Mouse (Mus musculus) midbrain, postnatal 0 days (tissue): ENCODE results near the gene Capg. TPM values are rescaled to one million over a fixed set of nuclear protein-coding genes. Genes with fewer than 3 reads are reported as not detected.

Experiments
- ATAC-seq: fragments of 200-750 bp; cut with Nextera tagmentation; 2 replicates; pipeline ENCODE4 v1.8.0; 2017; ENCODE audit warnings: moderate number of reproducible peaks, mild to moderate bottlenecking, moderate TSS enrichment, moderate library complexity; ENCODE audit not compliant: low FRiP score
- DNase-seq: peaks from one replicate; pipeline ENCODE4 v3.0.0-alpha.2; 2015; ENCODE audit warnings: low spot score
- H3K27ac ChIP-seq: fragments of 300-500 bp; sonication (generic); 2 replicates; pipeline ENCODE4 v1.5.1; 2014; ENCODE audit warnings: low read depth, mild to moderate bottlenecking, low read length, mixed read lengths
- H3K27me3 ChIP-seq: fragments of 300-500 bp; sonication (generic); 2 replicates; pipeline ENCODE4 v1.6.1; 2014; ENCODE audit warnings: low read length, control low read depth, mixed read lengths; ENCODE audit not compliant: insufficient read depth
- H3K36me3 ChIP-seq: fragments of 300-500 bp; sonication (generic); 2 replicates; pipeline ENCODE4 v1.6.1; 2014; ENCODE audit warnings: low read length, control low read depth, mixed read lengths; ENCODE audit not compliant: insufficient read depth
- H3K4me1 ChIP-seq: fragments of 300-500 bp; sonication (generic); 2 replicates; pipeline ENCODE4 v1.6.1; 2014; ENCODE audit warnings: mild to moderate bottlenecking, control low read depth, antibody characterized with exemption, low read length, mixed read lengths; ENCODE audit not compliant: insufficient read depth
- H3K4me2 ChIP-seq: fragments of 300-500 bp; sonication (generic); 2 replicates; pipeline ENCODE4 v1.6.1; 2014; ENCODE audit warnings: low read depth, mild to moderate bottlenecking, low read length, mixed read lengths; ENCODE audit not compliant: poor library complexity, severe bottlenecking
- H3K4me3 ChIP-seq: fragments of 300-500 bp; sonication (generic); 2 replicates; pipeline ENCODE4 v1.5.1; 2014; ENCODE audit warnings: low read depth, mild to moderate bottlenecking, low read length, moderate library complexity
- H3K9ac ChIP-seq: fragments of 300-500 bp; sonication (generic); replicated peaks from 2 replicates; pipeline ENCODE4 v1.6.1; 2014; ENCODE audit warnings: mild to moderate bottlenecking, low read length, moderate library complexity, mixed read lengths; ENCODE audit not compliant: poor library complexity, severe bottlenecking
- H3K9me3 ChIP-seq: fragments of 300-500 bp; sonication (generic); 2 replicates; pipeline ENCODE4 v1.6.1; 2016; ENCODE audit warnings: low read length, control low read depth
- CTCF ChIP-seq: IDR thresholded peaks from 2 replicates; pipeline ENCODE4 v1.5.1; 2016; ENCODE audit warnings: antibody characterized with exemption, mild to moderate bottlenecking
- WGBS: fragments of 180-500 bp; shearing (Covaris S2); extraction: QIAGEN DNeasy Blood & Tissue Kit; methylation state at CpG from one replicate; pipeline ENCODE4 v1.1.7; 2014; 5-methylcytosine and 5-hydroxymethylcytosine counted together
- polyA plus RNA-seq: library from polyadenylated mRNA; unstranded; fragments of >200 nt; fragmentation: Nextera tagmentation; extraction: Ambion mirVana; gene quantifications from 2 replicates; pipeline ENCODE4 v1.2.1, GENCODE M21; 2015
- total RNA-seq: library from RNA; depleted of rRNA; stranded (reverse); fragments of >200 nt; gene quantifications from 2 replicates; pipeline ENCODE4 v1.2.3, GENCODE M21; 2014

Gene Capg
- total and polyA plus RNA-seq, 2 experiments from 2014 or later = 6.3 to 12.2 TPM

- no peak overlapping the region for H3K9ac ChIP-seq
- WGBS = 79% methylated on average over 8 of the region's 8 CpGs
- DNase-seq = no peak
- ATAC-seq = no peak
- no peaks in the 10 kb centered on the region for H3K9me3 ChIP-seq
- no peak overlapping the region for H3K4me2 ChIP-seq
- no peaks in the 10 kb centered on the region for H3K36me3 ChIP-seq
- H3K4me1 ChIP-seq = no peaks in the 10 kb centered on the region
- TF ChIP-seq CTCF = no peak
- no peaks in the 10 kb centered on the region for H3K27me3 ChIP-seq
- H3K27ac ChIP-seq = no peak overlapping the region
- H3K4me3 ChIP-seq = no peak overlapping the region
Measured at GRCm38 (mm10) chr6:72560801-72561200, 16.6 kb downstream of the Capg start.

GRCm38 (mm10) chr6:72562486-72562885 lies 18.3 kb downstream of the Capg start:
- no peak for DNase-seq
- Histone ChIP-seq H3K4me1 (no peaks in the 10 kb centered on the region), H3K9me3 (no peaks in the 10 kb centered on the region), H3K4me3 (no peak overlapping the region), H3K9ac (no peak overlapping the region), H3K36me3 (no peaks in the 10 kb centered on the region), H3K4me2 (no peak overlapping the region), H3K27me3 (no peaks in the 10 kb centered on the region), H3K27ac (no peak overlapping the region)
- no peak for ATAC-seq
- WGBS = 45% methylated on average over 6 of the region's 6 CpGs
- no peak for TF ChIP-seq CTCF

- Histone ChIP-seq H3K9me3 (no peaks in the 10 kb centered on the region), H3K9ac (no peak overlapping the region), H3K36me3 (no peaks in the 10 kb centered on the region), H3K27ac (no peak overlapping the region), H3K4me2 (no peak overlapping the region), H3K4me3 (no peak overlapping the region), H3K4me1 (no peaks in the 10 kb centered on the region), H3K27me3 (no peaks in the 10 kb centered on the region)
- TF ChIP-seq CTCF = no peak
- WGBS = 73% methylated on average over 5 of the region's 5 CpGs
- no peak for DNase-seq
- no peak for ATAC-seq
Measured at GRCm38 (mm10) chr6:72562894-72563293, 18.7 kb downstream of the Capg start.

GRCm38 (mm10) chr6:72565506-72565905 lies 21.3 kb downstream of the Capg start:
- H3K4me2 ChIP-seq = no peak overlapping the region
- peak overlapping the region; percentile 33 for H3K27ac ChIP-seq
- DNase-seq (no peak), ATAC-seq (peak; percentile 38)
- WGBS = 75% methylated on average over 7 of the region's 7 CpGs
- no peak overlapping the region for H3K4me3 ChIP-seq
- H3K9ac ChIP-seq = no peak overlapping the region
- peaks cover 6% of the 10 kb centered on the region; the same call in 1 of the 2 replicates for H3K36me3 ChIP-seq
- no peak for TF ChIP-seq CTCF
- no peaks in the 10 kb centered on the region for H3K4me1 ChIP-seq
- no peaks in the 10 kb centered on the region for H3K9me3 ChIP-seq
- no peaks in the 10 kb centered on the region for H3K27me3 ChIP-seq

GRCm38 (mm10) chr6:72566044-72566443 lies 21.9 kb downstream of the Capg start:
- ATAC-seq (peak; percentile 86), DNase-seq (peak; percentile 92)
- H3K4me3 ChIP-seq = no peak overlapping the region
- H3K27me3 ChIP-seq = no peaks in the 10 kb centered on the region
- H3K9ac ChIP-seq = 0 out of 2 replicates have a peak overlapping the region, but pooled peaks have one; percentile 8
- peak overlapping the region; percentile 33 for H3K27ac ChIP-seq
- H3K9me3 ChIP-seq = no peaks in the 10 kb centered on the region
- H3K36me3 ChIP-seq = peaks cover 6% of the 10 kb centered on the region; the same call in 1 of the 2 replicates
- 3% methylated on average over 4 of the region's 4 CpGs for WGBS
- TF ChIP-seq CTCF = peak; percentile 96
- no peaks in the 10 kb centered on the region for H3K4me1 ChIP-seq
- H3K4me2 ChIP-seq = no peak overlapping the region

- H3K9ac ChIP-seq = no peak overlapping the region
- no peak for DNase-seq
- TF ChIP-seq CTCF = no peak
- H3K27me3 ChIP-seq = no peaks in the 10 kb centered on the region
- WGBS = 89% methylated on average over 5 of the region's 5 CpGs
- no peak overlapping the region for H3K4me3 ChIP-seq
- H3K4me1 ChIP-seq = no peaks in the 10 kb centered on the region
- ATAC-seq = no peak
- peaks cover 6% of the 10 kb centered on the region; the same call in 1 of the 2 replicates for H3K36me3 ChIP-seq
- no peak overlapping the region for H3K27ac ChIP-seq
- H3K4me2 ChIP-seq = no peak overlapping the region
- H3K9me3 ChIP-seq = no peaks in the 10 kb centered on the region
Measured at GRCm38 (mm10) chr6:72567508-72567907, 23.3 kb downstream of the Capg start.
